Mouse (Mus musculus): ENCODE data around the gene Ptprz1. TPM values are rescaled to one million over a fixed set of nuclear protein-coding genes. Genes with fewer than 3 reads are reported as not detected.

The Ptprz1 gene
- total and polyA plus RNA-seq, 3 experiments: 0.47 to 0.76 (median 0.61) TPM

DNA sequence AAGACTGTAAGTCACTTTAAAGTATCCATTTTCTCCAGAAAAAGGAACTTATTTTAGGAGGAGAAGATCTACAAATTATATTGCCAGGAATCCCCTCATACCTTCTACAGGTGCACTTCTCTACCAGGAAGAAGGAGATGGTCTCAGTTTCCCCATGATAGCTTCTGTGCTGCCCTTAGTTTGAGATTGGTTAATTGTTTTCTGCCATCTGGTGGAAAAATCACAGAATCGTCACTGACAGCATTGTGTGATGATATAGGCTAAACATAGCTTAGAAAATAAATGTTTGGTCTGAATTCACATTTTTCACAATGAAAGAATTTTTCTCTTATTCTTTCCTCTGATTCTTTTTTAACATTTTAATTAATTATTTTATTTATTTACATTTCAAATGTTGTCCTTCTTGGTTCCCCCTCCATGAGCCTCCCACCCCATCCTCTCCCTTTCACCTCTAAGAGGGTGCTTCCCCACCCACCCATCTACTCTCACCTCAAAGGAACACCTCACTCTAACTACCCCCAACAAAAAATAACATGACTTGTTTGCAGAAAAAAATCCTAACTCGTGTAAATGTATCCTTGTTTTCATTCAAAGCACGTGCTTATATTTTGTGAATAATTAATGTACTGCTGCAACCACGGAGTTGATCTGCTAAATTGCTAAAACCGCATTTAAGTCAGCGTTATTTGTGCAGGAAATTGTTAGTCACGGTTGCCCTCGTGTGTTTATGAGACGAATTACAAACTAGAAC lies 108.6 kb downstream of the Ptprz1 start:
- Histone ChIP-seq H3K4me3 (no peak overlapping the region), H3K27me3 (ENCODE audit: control insufficient read depth, insufficient read depth, low read length) (no peaks in the 10 kb centered on the region), H3K27ac (no peak overlapping the region), H3K36me3 (ENCODE audit: control insufficient read depth, insufficient read depth, low read length) (no peaks in the 10 kb centered on the region), H3K9ac (ENCODE audit: low read depth, low read length) (no peak overlapping the region), H3K79me2 (replicated peaks; ENCODE audit: control insufficient read depth, insufficient read depth, low read length) (no peaks in the 10 kb centered on the region), H3K4me1 (ENCODE audit: control insufficient read depth, insufficient read depth, low read length) (no peaks in the 10 kb centered on the region)
- TF ChIP-seq EP300 (IDR thresholded peaks at IDR 0.05; ENCODE audit: insufficient read depth, low read depth, low read length) (no peak), POLR2A (IDR thresholded peaks at IDR 0.05; ENCODE audit: insufficient read depth, low read depth, low read length) (no peak), CTCF (IDR thresholded peaks at IDR 0.05) (peak; percentile 34)
- DNase-seq: no peak
- intact Hi-C loops (cut with DNase I): loop anchor here (5.0 kb wide), 1 partner anchor 657 kb away; no protein-coding TSS in a partner anchor
- WGBS: 8% methylated on average over 9 of the region's 9 CpGs

GRCm38 (mm10) chr6:22984520-22985154 lies 109.3 kb downstream of the Ptprz1 start:
- DNase-seq: no peak
- Histone ChIP-seq H3K4me1 (ENCODE audit: control insufficient read depth, insufficient read depth, low read length) (no peaks in the 10 kb centered on the region), H3K27me3 (ENCODE audit: control insufficient read depth, insufficient read depth, low read length) (no peaks in the 10 kb centered on the region), H3K9ac (ENCODE audit: low read depth, low read length) (no peak overlapping the region), H3K4me3 (no peak overlapping the region), H3K27ac (no peak overlapping the region), H3K36me3 (ENCODE audit: control insufficient read depth, insufficient read depth, low read length) (no peaks in the 10 kb centered on the region), H3K79me2 (replicated peaks; ENCODE audit: control insufficient read depth, insufficient read depth, low read length) (no peaks in the 10 kb centered on the region)
- TF ChIP-seq EP300 (IDR thresholded peaks at IDR 0.05; ENCODE audit: insufficient read depth, low read depth, low read length) (no peak), POLR2A (IDR thresholded peaks at IDR 0.05; ENCODE audit: insufficient read depth, low read depth, low read length) (no peak), CTCF (IDR thresholded peaks at IDR 0.05) (no peak)
- intact Hi-C loops (cut with DNase I): loop anchor here (5.0 kb wide), 1 partner anchor 657 kb away; no protein-coding TSS in a partner anchor
- WGBS: 23% methylated on average over 5 of the region's 5 CpGs

DNA sequence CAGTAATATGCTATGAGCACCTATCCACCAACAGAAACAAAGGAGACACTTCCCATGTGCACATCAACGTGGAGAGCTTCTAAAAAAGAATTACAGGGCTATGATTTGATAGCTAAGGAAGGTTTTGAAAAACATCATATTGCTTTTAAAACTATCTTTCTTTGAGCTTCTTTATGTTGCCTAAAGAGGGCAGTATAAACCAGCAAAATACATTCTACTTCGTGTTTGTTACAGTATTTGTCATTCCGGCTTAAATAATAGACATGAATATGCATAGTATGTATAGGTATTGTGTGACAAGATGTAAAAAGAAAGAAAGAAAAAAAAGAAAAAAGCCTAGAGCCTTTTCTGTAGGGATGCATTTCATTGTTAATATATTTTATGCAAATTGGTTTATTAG lies 127.8 kb downstream of the Ptprz1 start:
- Histone ChIP-seq H3K27ac (no peak overlapping the region), H3K4me3 (no peak overlapping the region), H3K36me3 (ENCODE audit: control insufficient read depth, insufficient read depth, low read length) (no peaks in the 10 kb centered on the region), H3K9ac (ENCODE audit: low read depth, low read length) (no peak overlapping the region), H3K27me3 (ENCODE audit: control insufficient read depth, insufficient read depth, low read length) (no peaks in the 10 kb centered on the region), H3K79me2 (replicated peaks; ENCODE audit: control insufficient read depth, insufficient read depth, low read length) (no peaks in the 10 kb centered on the region), H3K4me1 (ENCODE audit: control insufficient read depth, insufficient read depth, low read length) (no peaks in the 10 kb centered on the region)
- 19% methylated on average over 3 of the region's 3 CpGs for WGBS
- TF ChIP-seq CTCF (IDR thresholded peaks at IDR 0.05): peak; percentile 54
- no peak for TF ChIP-seq EP300 (IDR thresholded peaks at IDR 0.05; ENCODE audit: insufficient read depth, low read depth, low read length)
- TF ChIP-seq POLR2A (IDR thresholded peaks at IDR 0.05; ENCODE audit: insufficient read depth, low read depth, low read length): no peak
- intact Hi-C loops (cut with DNase I): no loop called here
- DNase-seq: no peak

DNA sequence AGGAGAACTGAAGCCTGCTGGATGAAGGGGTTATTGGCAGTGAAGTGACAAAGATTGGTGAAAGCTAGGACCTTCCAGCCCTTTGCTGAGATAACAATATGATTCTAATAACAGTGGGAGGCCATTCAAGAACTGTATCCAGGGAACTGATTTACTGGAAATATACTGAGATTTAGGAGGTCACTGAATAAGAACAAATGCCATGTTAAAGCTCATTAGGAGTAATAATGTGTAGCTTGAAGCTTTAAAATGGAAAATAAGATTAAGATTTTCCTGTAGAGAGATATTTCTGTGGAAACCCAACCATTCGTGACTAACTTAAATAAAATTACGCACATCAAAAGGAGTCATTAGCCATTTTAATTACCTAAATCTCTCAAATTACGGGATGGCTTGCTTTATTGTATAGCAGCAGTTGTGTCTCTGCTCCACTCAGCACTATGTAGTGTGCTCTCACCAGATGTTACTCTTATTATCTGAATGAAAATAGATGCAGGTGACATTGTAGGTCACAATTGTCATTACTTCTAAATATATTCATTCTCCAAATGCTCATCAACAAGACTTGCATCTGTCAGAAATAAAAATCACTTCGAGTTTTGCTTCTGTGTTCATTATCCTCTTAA lies 139.8 kb downstream of the Ptprz1 start:
- 75% methylated on average over 4 of the region's 4 CpGs for WGBS
- intact Hi-C loops (cut with DNase I): no loop called here

GRCm38 (mm10) chr6:23028251-23028650 lies 152.9 kb downstream of the Ptprz1 start:
- intact Hi-C loops (cut with DNase I): no loop called here
- DNase-seq: no peak
- Histone ChIP-seq H3K27ac (no peak overlapping the region), H3K9ac (ENCODE audit: low read depth, low read length) (no peak overlapping the region), H3K4me3 (no peak overlapping the region), H3K4me1 (ENCODE audit: control insufficient read depth, insufficient read depth, low read length) (no peaks in the 10 kb centered on the region), H3K36me3 (ENCODE audit: control insufficient read depth, insufficient read depth, low read length) (no peaks in the 10 kb centered on the region), H3K79me2 (replicated peaks; ENCODE audit: control insufficient read depth, insufficient read depth, low read length) (no peaks in the 10 kb centered on the region), H3K27me3 (ENCODE audit: control insufficient read depth, insufficient read depth, low read length) (no peaks in the 10 kb centered on the region)
- WGBS: 47% methylated on average over 1 of the region's 1 CpGs
- TF ChIP-seq CTCF (IDR thresholded peaks at IDR 0.05): no peak
- no peak for TF ChIP-seq POLR2A (IDR thresholded peaks at IDR 0.05; ENCODE audit: insufficient read depth, low read depth, low read length)
- TF ChIP-seq EP300 (IDR thresholded peaks at IDR 0.05; ENCODE audit: insufficient read depth, low read depth, low read length): no peak

More for the DNA sequence above, 139.8 kb downstream of the Ptprz1 start:
- no peak overlapping the region for H3K4me3 ChIP-seq
- TF ChIP-seq CTCF (IDR thresholded peaks at IDR 0.05) (no peak), POLR2A (IDR thresholded peaks at IDR 0.05; ENCODE audit: insufficient read depth, low read depth, low read length) (no peak), EP300 (IDR thresholded peaks at IDR 0.05; ENCODE audit: insufficient read depth, low read depth, low read length) (no peak)
- no peak for DNase-seq
- H3K27ac ChIP-seq: no peak overlapping the region
- H3K9ac ChIP-seq (ENCODE audit: low read depth, low read length): no peak overlapping the region
- no peaks in the 10 kb centered on the region for H3K79me2 ChIP-seq (replicated peaks; ENCODE audit: control insufficient read depth, insufficient read depth, low read length)
- H3K27me3 ChIP-seq (ENCODE audit: control insufficient read depth, insufficient read depth, low read length): no peaks in the 10 kb centered on the region
- no peaks in the 10 kb centered on the region for H3K4me1 ChIP-seq (ENCODE audit: control insufficient read depth, insufficient read depth, low read length)
- H3K36me3 ChIP-seq (ENCODE audit: control insufficient read depth, insufficient read depth, low read length): no peaks in the 10 kb centered on the region

Data from heart, adult 2 months (tissue).